Mouse (Mus musculus) MEL (cell line): ENCODE results near the gene Ube2f.

Source experiments
- CTCF ChIP-seq, 3 experiments: IDR thresholded peaks in 2 of 3; conservative IDR thresholded peaks in 1 of 3; 2 replicates each; pipeline ENCODE4 v1.5.1; 2011 to 2012; ENCODE audit warnings: low read length in 3 of 3, low read depth in 2 of 3, mild to moderate bottlenecking in 2 of 3, improper control_type of control experiment in 1 of 3, inconsistent platforms in 1 of 3, mixed read lengths in 1 of 3, moderate library complexity in 1 of 3; ENCODE audit not compliant: control insufficient read depth in 1 of 3, insufficient read depth in 1 of 3, poor library complexity in 1 of 3, severe bottlenecking in 1 of 3
- E2F4 ChIP-seq: IDR thresholded peaks from 2 replicates; pipeline ENCODE4 v1.6.1; 2011; ENCODE audit warnings: low read depth, low read length, improper control_type of control experiment, borderline replicate concordance
- ELF1 ChIP-seq: IDR thresholded peaks from 2 replicates; pipeline ENCODE4 v1.6.1; 2014; ENCODE audit warnings: low read depth, mild to moderate bottlenecking, inconsistent platforms, low read length, improper control_type of control experiment, moderate library complexity
- ETS1 ChIP-seq: IDR thresholded peaks from 2 replicates; pipeline ENCODE4 v1.6.1; 2012; ENCODE audit warnings: low read depth, mild to moderate bottlenecking, inconsistent platforms, low read length, improper control_type of control experiment, moderate library complexity
- KAT2A ChIP-seq: conservative IDR thresholded peaks from 2 replicates; pipeline ENCODE4 v1.6.1; 2012; ENCODE audit warnings: low read depth, low read length, improper control_type of control experiment, inconsistent platforms
- POLR2A ChIP-seq, 2 experiments: IDR thresholded peaks; 2 replicates each; pipeline ENCODE4 v1.6.1; 2011 to 2012; ENCODE audit warnings: low read length in 2 of 2, mild to moderate bottlenecking in 2 of 2, control low read depth in 1 of 2, improper control_type of control experiment in 1 of 2, low read depth in 1 of 2, moderate library complexity in 1 of 2; ENCODE audit not compliant: control insufficient read depth in 1 of 2, insufficient read depth in 1 of 2, poor library complexity in 1 of 2
- POLR2AphosphoS2 ChIP-seq: IDR thresholded peaks from 2 replicates; pipeline ENCODE4 v1.6.1; 2011; ENCODE audit warnings: low read length, improper control_type of control experiment
- SMC3 ChIP-seq: IDR thresholded peaks from 2 replicates; pipeline ENCODE4 v1.6.1; 2011; ENCODE audit warnings: low read depth, low read length, improper control_type of control experiment
- TBP ChIP-seq: IDR thresholded peaks from 2 replicates; pipeline ENCODE4 v1.8.0; 2011; ENCODE audit warnings: low read depth, low read length, improper control_type of control experiment
- TCF12 ChIP-seq: IDR thresholded peaks from 2 replicates; pipeline ENCODE4 v1.6.1; 2014; ENCODE audit warnings: low read depth, mild to moderate bottlenecking, inconsistent platforms, low read length, improper control_type of control experiment, moderate library complexity
- USF1 ChIP-seq: IDR thresholded peaks from 2 replicates; pipeline ENCODE4 v1.6.1; 2014; ENCODE audit warnings: low read depth, mild to moderate bottlenecking, inconsistent platforms, low read length, improper control_type of control experiment, moderate library complexity

DNA sequence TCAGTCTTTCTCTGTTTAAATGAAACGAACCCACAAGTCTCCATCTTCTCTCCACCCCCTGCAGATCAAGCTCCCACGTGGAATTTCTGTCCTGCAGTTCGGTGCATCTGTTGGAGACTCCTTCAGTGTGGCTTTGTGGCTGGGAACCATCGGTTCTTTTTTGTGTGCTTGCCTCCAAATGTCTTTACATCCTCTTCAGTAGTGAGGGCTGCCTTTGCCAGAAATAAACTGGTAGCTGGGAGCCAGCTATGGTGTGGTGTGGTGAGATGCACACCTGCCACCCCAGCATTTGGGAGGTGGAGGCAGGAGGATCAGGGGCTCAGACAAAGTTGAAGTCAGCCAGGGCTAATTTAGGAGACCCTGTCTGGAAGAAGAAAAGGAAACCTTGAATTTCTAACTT is 82.0 kb downstream of the Ube2f start:
- no peak for TF ChIP-seq CTCF (IDR thresholded peaks at IDR 0.05 in 2 of 3, conservative IDR thresholded peaks at IDR 0.05 in 1 of 3; ENCODE audit: control insufficient read depth in 1 of 3, insufficient read depth in 1 of 3, low read depth in 2 of 3, low read length in 3 of 3, poor library complexity in 1 of 3, severe bottlenecking in 1 of 3)
- no peak for TF ChIP-seq POLR2A (IDR thresholded peaks at IDR 0.05; ENCODE audit: control insufficient read depth in 1 of 2, insufficient read depth in 1 of 2, low read depth in 1 of 2, low read length in 2 of 2, poor library complexity in 1 of 2)
- no peak for TF ChIP-seq ELF1
- TF ChIP-seq POLR2AphosphoS2: no peak
- no peak for TF ChIP-seq KAT2A
- TF ChIP-seq ETS1: no peak
- no peak for TF ChIP-seq TCF12
- TF ChIP-seq USF1: no peak
- no peak for TF ChIP-seq E2F4
- TF ChIP-seq TBP: no peak
- TF ChIP-seq SMC3: no peak
